Mouse (Mus musculus): ENCODE measurements around the gene Inava.

- no peak for TF ChIP-seq CTCF (IDR thresholded peaks at IDR 0.05; ENCODE audit: borderline replicate concordance, insufficient read depth, low read length)
- TF ChIP-seq POLR2A (IDR thresholded peaks at IDR 0.05; ENCODE audit: low read depth, low read length), result no peak
Observed at GRCm38 (mm10) chr1:136172696-136173095, 61.4 kb downstream of the Inava start.

All from embryonic fibroblast, embryonic 13.5 days (primary cell).